8 mouse cellular contexts compared by ENCODE assay signal in genomic region chr4:10923180-10923579, GRCm38 (mm10). TPM values are rescaled to one million over a fixed set of nuclear protein-coding genes. Genes with fewer than 3 reads are reported as not detected.
DNase-seq lines count a peak whose midpoint lies in the region; TF ChIP-seq lines count a peak whose summit lies in the region.

No protein-coding gene starts in this region.

- DNase-seq in cerebellum, adult 11-12 months = peak; percentile 6
- no peak for DNase-seq in cerebellum, adult 11 months
- peak; percentile 57 for DNase-seq in urinary bladder, postnatal 14 days (ENCODE audit: low spot score)
- DNase-seq in urinary bladder, adult 2 months (ENCODE audit: low spot score) = no peak
- DNase-seq in heart, embryonic 10.5 days (ENCODE audit: low spot score) = peak; percentile 39
- peak; percentile 60 to 73 for DNase-seq in layer of hippocampus, adult 2 months (ENCODE audit: low spot score in 2 of 2)
- peak; percentile 77 to 81 for DNase-seq in lung, postnatal 4 days
- no peak for DNase-seq in retina, embryonic 14.5 days (ENCODE audit: low spot score)

- no peak overlapping the region for H3K27ac ChIP-seq in heart, embryonic 10.5 days
- peak overlapping the region; percentile 16; the same call in 1 of the 2 replicates for H3K27ac ChIP-seq in layer of hippocampus, adult 2 months

- no peak overlapping the region for H3K4me3 ChIP-seq in heart, embryonic 10.5 days
- H3K4me3 ChIP-seq in layer of hippocampus, adult 2 months = no peak overlapping the region

- no peak for TF ChIP-seq CTCF in layer of hippocampus, adult 2 months (conservative IDR thresholded peaks at IDR 0.05)

- 78% methylated on average over 6 of the region's 6 CpGs for WGBS in heart, embryonic 10.5 days

- H3K4me1 ChIP-seq in heart, embryonic 10.5 days = peaks cover 15% of the 10 kb centered on the region

- H3K27me3 ChIP-seq in heart, embryonic 10.5 days (ENCODE audit: insufficient read depth, poor library complexity, severe bottlenecking) = no peaks in the 10 kb centered on the region

- H3K36me3 ChIP-seq in heart, embryonic 10.5 days = no peaks in the 10 kb centered on the region

- H3K9me3 ChIP-seq in heart, embryonic 10.5 days = no peaks in the 10 kb centered on the region

RNA-seq across cellular contexts. Expression of gene 2610301B20Rik, which starts 48.9 kb away (rescaled TPM):
- 20.0 and 20.9 TPM in 2 replicates for polyA plus RNA-seq in urinary bladder, adult 2 months (2012; rRNA removed)
- polyA plus RNA-seq in heart, embryonic 10.5 days (2016; fragmentation: Nextera tagmentation; extraction: Ambion mirVana) = 22.9 and 23.8 TPM in 2 replicates
- total RNA-seq in layer of hippocampus, adult 2 months (2021) = 10 to 100 TPM; 35.6 to 39.0 TPM

Comparison
In these comparisons a context has a peak if more than half of its experiments do, and no peak if none do; other contexts are left out.
1. DNase-seq: peak in cerebellum, adult 11-12 months (single experiment), urinary bladder, postnatal 14 days (single experiment), heart, embryonic 10.5 days (single experiment), layer of hippocampus, adult 2 months (2 of 2) and lung, postnatal 4 days (2 of 2); none in cerebellum, adult 11 months (single experiment), urinary bladder, adult 2 months (single experiment) and retina, embryonic 14.5 days (single experiment).